Mouse (Mus musculus) adrenal gland, postnatal 4 days (tissue): Measurements from ENCODE around the gene Mllt3. TPM values are rescaled to one million over a fixed set of nuclear protein-coding genes. Genes with fewer than 3 reads are reported as not detected.

Experiments
- DNase-seq, 2 experiments: peaks; one replicate each; pipeline ENCODE4 v3.0.0; 2021 to 2022; ENCODE audit warnings: low spot score in 2 of 2, mixed read lengths in 2 of 2
- total RNA-seq, 2 experiments: library from RNA; stranded (reverse); gene quantifications; 2 replicates each; pipeline ENCODE4 v1.2.3; 2021

Mllt3 gene
- total RNA-seq, 2 experiments from 2014 or later: 21.9 to 25.9 TPM

DNA sequence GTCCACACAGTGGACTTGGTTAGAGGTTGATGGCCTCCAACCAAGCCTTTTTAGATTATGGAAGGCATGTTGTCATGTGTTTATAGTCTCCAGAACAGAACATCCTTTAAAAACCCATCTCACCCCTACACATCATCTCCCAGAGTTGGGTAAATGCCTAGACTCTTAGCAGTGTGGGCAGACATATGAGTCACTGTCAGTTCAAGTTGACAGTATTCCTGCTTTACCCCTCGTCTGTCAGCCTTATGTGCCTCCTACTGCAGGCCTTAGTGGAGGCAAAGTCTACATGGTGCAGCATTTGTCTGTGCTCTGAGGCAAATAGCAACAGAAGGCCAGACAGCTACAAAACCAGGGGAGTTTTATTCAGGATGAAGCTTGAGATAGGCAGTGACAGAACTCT is 304.6 kb downstream of the Mllt3 start:
- DNase-seq: no peak

- no peak for DNase-seq
Measured at GRCm38 (mm10) chr4:87723448-87723847, 309.7 kb downstream of the Mllt3 start.

Other genes starting within 250 kb of the Mllt3 start
- gene Focad, start 61.3 kb upstream of the Mllt3 start, total RNA-seq: 10 to 100 TPM; 21.9 to 26.5 TPM